In the genomic region with DNA sequence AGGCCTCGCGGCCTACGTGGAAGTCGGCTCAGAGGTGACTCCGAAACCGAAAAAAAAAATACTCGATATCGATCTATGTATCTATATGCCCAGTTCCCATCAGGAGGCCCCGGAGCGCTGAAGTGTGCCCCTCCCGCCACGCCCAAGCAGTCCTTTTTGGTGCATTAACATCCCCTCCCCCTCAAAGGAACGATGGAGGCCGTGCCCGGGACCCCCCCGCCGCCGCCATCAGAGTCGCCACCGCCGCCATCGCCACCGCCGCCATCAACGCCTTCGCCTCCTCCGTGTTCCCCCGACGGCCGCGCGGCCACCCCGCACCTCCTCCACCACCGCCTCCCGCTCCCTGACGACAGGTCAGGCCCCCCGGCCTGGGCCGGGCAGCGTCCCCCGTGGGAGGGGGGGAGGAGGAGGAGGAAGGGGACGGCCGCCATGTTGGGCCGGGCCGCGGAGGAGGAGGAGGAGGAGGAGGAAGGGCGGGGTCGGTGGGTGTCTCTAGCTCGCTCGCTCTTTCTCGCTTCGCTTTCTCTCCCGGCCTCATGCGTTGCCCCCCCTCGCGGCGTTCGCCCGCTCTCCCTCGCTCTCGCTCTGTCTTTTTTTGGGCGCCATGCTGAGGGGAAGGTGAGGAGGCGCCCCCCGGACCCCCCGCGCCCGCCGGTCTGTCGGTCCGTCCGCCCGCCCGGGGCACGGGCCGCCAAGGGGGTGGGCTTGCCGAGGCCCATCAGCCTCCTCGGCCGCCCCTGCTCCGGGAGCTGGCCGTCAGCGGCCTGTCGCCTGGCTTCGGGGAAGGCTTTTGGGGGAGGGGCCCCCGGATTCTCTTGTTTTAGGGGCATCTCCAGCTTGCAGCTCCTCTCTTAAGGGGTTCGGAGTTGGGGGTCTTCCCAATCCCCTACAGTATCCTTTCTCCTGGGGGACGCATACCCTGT, we compare ENCODE assay signal across 8 mouse cellular contexts. TPM values are rescaled to one million over a fixed set of nuclear protein-coding genes. Genes with fewer than 3 reads are reported as not detected.
DNase-seq lines count a peak whose midpoint lies in the region; ATAC-seq and TF ChIP-seq lines count a peak whose summit lies in the region.

Gene Zc3h4, plus strand, starts transcription at position 222 of the 923 bp plus-strand sequence.

- TF ChIP-seq CTCF in E14TG2a.4 (conservative IDR thresholded peaks at IDR 0.05; ENCODE audit: low read length): no peak
- TF ChIP-seq CTCF in stomach, postnatal 0 days (IDR thresholded peaks at IDR 0.05; ENCODE audit: low read depth): peak; percentile 29; the same call in 1 of the 2 replicates

- H3K4me2 ChIP-seq in forebrain, embryonic 12.5 days: peak within 1 kb of the TSS; percentile 80
- peak within 1 kb of the TSS; percentile 81 for H3K4me2 ChIP-seq in heart, embryonic 16.5 days (ENCODE audit: low read depth, low read length)
- peak within 1 kb of the TSS; percentile 84 for H3K4me2 ChIP-seq in liver, embryonic 16.5 days (ENCODE audit: low read depth, low read length)
- H3K4me2 ChIP-seq in neural tube, embryonic 12.5 days (replicated peaks): peak within 1 kb of the TSS; percentile 67
- peak within 1 kb of the TSS; percentile 64 for H3K4me2 ChIP-seq in stomach, postnatal 0 days (replicated peaks; ENCODE audit: low read depth)

- ATAC-seq in forebrain, embryonic 12.5 days (ENCODE audit: low FRiP score): peak; percentile 64
- ATAC-seq in heart, embryonic 16.5 days (replicated peaks; ENCODE audit: extremely low read depth, insufficient read depth, low FRiP score): peak; percentile 42
- ATAC-seq in liver, embryonic 16.5 days (ENCODE audit: low read depth): peak; percentile 46
- ATAC-seq in neural tube, embryonic 12.5 days (ENCODE audit: low FRiP score, low read depth): peak; percentile 31
- ATAC-seq in stomach, postnatal 0 days (ENCODE audit: low FRiP score, low TSS enrichment): peak; percentile 14

- H3K36me3 ChIP-seq in E14TG2a.4 (ENCODE audit: insufficient read depth, low read length): peaks cover 29% of the 10 kb centered on the region
- H3K36me3 ChIP-seq in forebrain, embryonic 12.5 days (replicated peaks): peaks cover 5% of the 10 kb centered on the region; the same call in 1 of the 2 replicates
- H3K36me3 ChIP-seq in heart, embryonic 16.5 days (ENCODE audit: control insufficient read depth, insufficient read depth): no peaks in the 10 kb centered on the region
- H3K36me3 ChIP-seq in liver, embryonic 16.5 days (ENCODE audit: control insufficient read depth, insufficient read depth): no peaks in the 10 kb centered on the region
- H3K36me3 ChIP-seq in neural tube, embryonic 12.5 days: no peaks in the 10 kb centered on the region
- no peaks in the 10 kb centered on the region for H3K36me3 ChIP-seq in stomach, postnatal 0 days (ENCODE audit: control insufficient read depth, insufficient read depth, low read length)

- H3K27ac ChIP-seq in forebrain, embryonic 12.5 days: peak within 1 kb of the TSS; percentile 100
- peak within 1 kb of the TSS; percentile 100 for H3K27ac ChIP-seq in heart, embryonic 16.5 days (ENCODE audit: low read length)
- peak within 1 kb of the TSS; percentile 100 for H3K27ac ChIP-seq in liver, embryonic 16.5 days (ENCODE audit: low read length)
- H3K27ac ChIP-seq in neural tube, embryonic 12.5 days: peak within 1 kb of the TSS; percentile 100
- peak within 1 kb of the TSS; percentile 100 for H3K27ac ChIP-seq in stomach, postnatal 0 days (replicated peaks)

- H3K27me3 ChIP-seq in E14TG2a.4 (ENCODE audit: insufficient read depth, low read length): no peaks in the 10 kb centered on the region
- H3K27me3 ChIP-seq in forebrain, embryonic 12.5 days: no peaks in the 10 kb centered on the region; the same call in 1 of the 2 replicates
- H3K27me3 ChIP-seq in heart, embryonic 16.5 days (ENCODE audit: control insufficient read depth, insufficient read depth, low read length): no peaks in the 10 kb centered on the region
- H3K27me3 ChIP-seq in liver, embryonic 16.5 days (ENCODE audit: control insufficient read depth, insufficient read depth, low read depth, low read length): no peaks in the 10 kb centered on the region
- no peaks in the 10 kb centered on the region for H3K27me3 ChIP-seq in neural tube, embryonic 12.5 days (replicated peaks)
- H3K27me3 ChIP-seq in stomach, postnatal 0 days (ENCODE audit: control insufficient read depth, insufficient read depth, low read length): no peaks in the 10 kb centered on the region

- peak within 1 kb of the TSS; percentile 94 for H3K4me3 ChIP-seq in E14TG2a.4 (replicated peaks; ENCODE audit: low read length)
- peak within 1 kb of the TSS; percentile 89 for H3K4me3 ChIP-seq in forebrain, embryonic 12.5 days (replicated peaks)
- peak within 1 kb of the TSS; percentile 93 for H3K4me3 ChIP-seq in heart, embryonic 16.5 days (ENCODE audit: low read length)
- peak within 1 kb of the TSS; percentile 91 for H3K4me3 ChIP-seq in liver, embryonic 16.5 days (ENCODE audit: low read depth, low read length)
- H3K4me3 ChIP-seq in neural tube, embryonic 12.5 days: peak within 1 kb of the TSS; percentile 92
- H3K4me3 ChIP-seq in stomach, postnatal 0 days (ENCODE audit: low read depth, low read length): peak within 1 kb of the TSS; percentile 98

- under 1% methylated on average over 67 of the region's 85 CpGs for WGBS in forebrain, embryonic 12.5 days
- WGBS in heart, embryonic 16.5 days: 1% methylated on average over 65 of the region's 85 CpGs
- under 1% methylated on average over 65 of the region's 85 CpGs for WGBS in liver, embryonic 16.5 days (ENCODE audit: insufficient replicate concordance)
- WGBS in neural tube, embryonic 12.5 days: under 1% methylated on average over 83 of the region's 85 CpGs
- 1% methylated on average over 60 of the region's 85 CpGs for WGBS in stomach, postnatal 0 days

- DNase-seq in c-Kit-positive CD71-positive TER-119-positive erythroid progenitor cells, embryonic 14.5 days (ENCODE audit: low spot score): peak; percentile 84
- DNase-seq in kidney, postnatal 36 days: peak; percentile 90 to 93
- peak; percentile 90 for DNase-seq in stomach, postnatal 0 days (ENCODE audit: low spot score)

- H3K4me1 ChIP-seq in E14TG2a.4 (replicated peaks; ENCODE audit: low read depth, low read length): peaks cover 51% of the 10 kb centered on the region
- peaks cover 37% of the 10 kb centered on the region for H3K4me1 ChIP-seq in forebrain, embryonic 12.5 days
- peaks cover 31% of the 10 kb centered on the region for H3K4me1 ChIP-seq in heart, embryonic 16.5 days (ENCODE audit: control insufficient read depth, insufficient read depth, low read length)
- H3K4me1 ChIP-seq in liver, embryonic 16.5 days (ENCODE audit: control insufficient read depth, low read depth, low read length): peaks cover 35% of the 10 kb centered on the region
- peaks cover 26% of the 10 kb centered on the region for H3K4me1 ChIP-seq in neural tube, embryonic 12.5 days
- H3K4me1 ChIP-seq in stomach, postnatal 0 days (replicated peaks; ENCODE audit: control insufficient read depth, insufficient read depth): peaks cover 6% of the 10 kb centered on the region

- no peak for TF ChIP-seq EP300 in stomach, postnatal 0 days (optimal IDR thresholded peaks at IDR 0.05)

- H3K9ac ChIP-seq in forebrain, embryonic 12.5 days: peak within 1 kb of the TSS; percentile 100
- H3K9ac ChIP-seq in heart, embryonic 16.5 days (ENCODE audit: low read length): peak within 1 kb of the TSS; percentile 100
- peak within 1 kb of the TSS; percentile 100 for H3K9ac ChIP-seq in liver, embryonic 16.5 days (ENCODE audit: low read depth, low read length)
- peak within 1 kb of the TSS; percentile 100 for H3K9ac ChIP-seq in neural tube, embryonic 12.5 days
- peak within 1 kb of the TSS; percentile 100 for H3K9ac ChIP-seq in stomach, postnatal 0 days (ENCODE audit: low read length)

- no peaks in the 10 kb centered on the region for H3K9me3 ChIP-seq in E14TG2a.4 (ENCODE audit: low read length)
- no peaks in the 10 kb centered on the region for H3K9me3 ChIP-seq in forebrain, embryonic 12.5 days
- no peaks in the 10 kb centered on the region for H3K9me3 ChIP-seq in heart, embryonic 16.5 days (replicated peaks; ENCODE audit: control insufficient read depth, low read length)
- no peaks in the 10 kb centered on the region for H3K9me3 ChIP-seq in liver, embryonic 16.5 days (replicated peaks; ENCODE audit: control insufficient read depth, low read length)
- no peaks in the 10 kb centered on the region for H3K9me3 ChIP-seq in neural tube, embryonic 12.5 days
- no peaks in the 10 kb centered on the region for H3K9me3 ChIP-seq in stomach, postnatal 0 days (ENCODE audit: control insufficient read depth, low read length)

RNA-seq across cellular contexts. Expression of gene Zc3h4, which starts in this region (rescaled TPM):
- polyA plus RNA-seq in forebrain, embryonic 12.5 days (2016; fragmentation: Nextera tagmentation; extraction: Ambion mirVana): 25.5 and 27.0 TPM in 2 replicates
- 8.5 and 9.0 TPM in 2 replicates for polyA plus RNA-seq in heart, embryonic 16.5 days (2015; fragmentation: Nextera tagmentation; extraction: Ambion mirVana)
- polyA plus RNA-seq in liver, embryonic 16.5 days (2015; fragmentation: Nextera tagmentation; extraction: Ambion mirVana): 7.0 and 7.2 TPM in 2 replicates
- polyA plus RNA-seq in neural tube, embryonic 12.5 days (2016; fragmentation: Nextera tagmentation; extraction: Ambion mirVana): 26.6 and 27.8 TPM in 2 replicates
- 5.9 and 6.2 TPM in 2 replicates for polyA plus RNA-seq in stomach, postnatal 0 days (2015; fragmentation: Nextera tagmentation; extraction: Ambion mirVana)

Comparison
In these comparisons a context has a peak if more than half of its experiments do, and no peak if none do; other contexts are left out.
1. Peak in every context shown above with its lines: DNase-seq, ATAC-seq, H3K4me3 ChIP-seq and H3K27ac ChIP-seq.
2. ATAC-seq: peak in every context shown above with its lines; median percentile 64 in forebrain, embryonic 12.5 days; 46 in liver, embryonic 16.5 days; 42 in heart, embryonic 16.5 days; 31 in neural tube, embryonic 12.5 days; 14 in stomach, postnatal 0 days.